Mouse (Mus musculus) heart, embryonic 12.5 days (tissue): ENCODE measurements around the gene Gad1. TPM values are rescaled to one million over a fixed set of nuclear protein-coding genes. Genes with fewer than 3 reads are reported as not detected.

Experiments used
- ATAC-seq: fragments of 200-750 bp; cut with Nextera tagmentation; 2 replicates; pipeline ENCODE4 v1.8.0; 2017; ENCODE audit warnings: moderate TSS enrichment, moderate library complexity; ENCODE audit not compliant: insufficient number of reproducible peaks, low FRiP score
- H3K27ac ChIP-seq: fragments of 300-500 bp; sonication (generic); 2 replicates; pipeline ENCODE4 v1.5.1; 2016; ENCODE audit warnings: mild to moderate bottlenecking, moderate library complexity; ENCODE audit not compliant: poor library complexity, severe bottlenecking
- H3K27me3 ChIP-seq: fragments of 300-500 bp; sonication (generic); replicated peaks from 2 replicates; pipeline ENCODE4 v1.6.1; 2016; ENCODE audit warnings: mild to moderate bottlenecking, moderate library complexity
- H3K36me3 ChIP-seq: fragments of 300-500 bp; sonication (generic); 2 replicates; pipeline ENCODE4 v1.6.1; 2016; ENCODE audit warnings: mild to moderate bottlenecking, moderate library complexity
- H3K4me1 ChIP-seq: fragments of 300-500 bp; sonication (generic); replicated peaks from 2 replicates; pipeline ENCODE4 v1.6.1; 2016; ENCODE audit warnings: mild to moderate bottlenecking
- H3K4me2 ChIP-seq: fragments of 300-500 bp; sonication (generic); 2 replicates; pipeline ENCODE4 v1.6.1; 2016; ENCODE audit warnings: mild to moderate bottlenecking, moderate library complexity
- H3K4me3 ChIP-seq: fragments of 300-500 bp; sonication (generic); 2 replicates; pipeline ENCODE4 v1.5.1; 2016; ENCODE audit warnings: mild to moderate bottlenecking
- H3K9ac ChIP-seq: fragments of 300-500 bp; sonication (generic); 2 replicates; pipeline ENCODE4 v1.6.1; 2016; ENCODE audit warnings: mild to moderate bottlenecking, moderate library complexity
- H3K9me3 ChIP-seq: fragments of 300-500 bp; sonication (generic); replicated peaks from 2 replicates; pipeline ENCODE4 v1.6.1; 2016; ENCODE audit warnings: mild to moderate bottlenecking, moderate library complexity
- WGBS: fragments of 180-500 bp; shearing (Covaris S2); methylation state at CpG from one replicate; pipeline ENCODE4 v1.1.7; 2016; 5-methylcytosine and 5-hydroxymethylcytosine counted together
- polyA plus RNA-seq: library from polyadenylated mRNA; unstranded; fragments of >200 nt; fragmentation: Nextera tagmentation; extraction: Ambion mirVana; gene quantifications from 2 replicates; pipeline ENCODE4 v1.2.1, GENCODE M21; 2016

Gad1 gene
- polyA plus RNA-seq, 1 experiment from 2014 or later: 0.33 TPM

- H3K27ac ChIP-seq: no peak overlapping the region
- no peak for ATAC-seq
- no peak overlapping the region for H3K9ac ChIP-seq
- WGBS: 80% methylated on average over 5 of the region's 5 CpGs
- no peak overlapping the region for H3K4me2 ChIP-seq
- no peaks in the 10 kb centered on the region for H3K27me3 ChIP-seq
- H3K9me3 ChIP-seq: no peaks in the 10 kb centered on the region
- no peak overlapping the region for H3K4me3 ChIP-seq
- H3K36me3 ChIP-seq: no peaks in the 10 kb centered on the region
- no peaks in the 10 kb centered on the region for H3K4me1 ChIP-seq
These were observed 40.8 kb downstream of the Gad1 start for GRCm38 (mm10) chr2:70593670-70594069.

- H3K27ac ChIP-seq: no peak overlapping the region
- H3K4me3 ChIP-seq: no peak overlapping the region
- H3K27me3 ChIP-seq: no peaks in the 10 kb centered on the region
- H3K9ac ChIP-seq: no peak overlapping the region
- no peak overlapping the region for H3K4me2 ChIP-seq
- WGBS: 63% methylated on average over 2 of the region's 2 CpGs
- no peak for ATAC-seq
- H3K36me3 ChIP-seq: no peaks in the 10 kb centered on the region
- H3K4me1 ChIP-seq: no peaks in the 10 kb centered on the region
- no peaks in the 10 kb centered on the region for H3K9me3 ChIP-seq
These were observed 43.0 kb downstream of the Gad1 start for GRCm38 (mm10) chr2:70595896-70596295.

GRCm38 (mm10) chr2:70609769-70610168, 56.9 kb downstream of the Gad1 start:
- Histone ChIP-seq H3K4me2 (no peak overlapping the region), H3K9ac (no peak overlapping the region), H3K4me3 (no peak overlapping the region), H3K4me1 (no peaks in the 10 kb centered on the region), H3K36me3 (no peaks in the 10 kb centered on the region), H3K27ac (no peak overlapping the region), H3K27me3 (no peaks in the 10 kb centered on the region), H3K9me3 (peaks cover 16% of the 10 kb centered on the region)
- 76% methylated on average over 3 of the region's 3 CpGs for WGBS
- ATAC-seq: no peak

GRCm38 (mm10) chr2:70614745-70615351, 62.0 kb downstream of the Gad1 start:
- Histone ChIP-seq H3K27ac (no peak overlapping the region), H3K9ac (no peak overlapping the region), H3K27me3 (no peaks in the 10 kb centered on the region), H3K4me1 (no peaks in the 10 kb centered on the region), H3K9me3 (0 out of 2 replicates have a peak, but pooled peaks cover 2% of the 10 kb centered on the region), H3K4me2 (no peak overlapping the region), H3K36me3 (no peaks in the 10 kb centered on the region), H3K4me3 (no peak overlapping the region)
- no peak for ATAC-seq
- WGBS: 82% methylated on average over 7 of the region's 7 CpGs

- H3K9ac ChIP-seq: no peak overlapping the region
- H3K27me3 ChIP-seq: no peaks in the 10 kb centered on the region
- no peak overlapping the region for H3K27ac ChIP-seq
- no peaks in the 10 kb centered on the region for H3K36me3 ChIP-seq
- no peak overlapping the region for H3K4me3 ChIP-seq
- no peak for ATAC-seq
- H3K4me1 ChIP-seq: no peaks in the 10 kb centered on the region
- H3K9me3 ChIP-seq: 0 out of 2 replicates have a peak, but pooled peaks cover 2% of the 10 kb centered on the region
- 69% methylated on average over 2 of the region's 2 CpGs for WGBS
- H3K4me2 ChIP-seq: no peak overlapping the region
These were observed 63.2 kb downstream of the Gad1 start for GRCm38 (mm10) chr2:70616076-70616475.

DNA sequence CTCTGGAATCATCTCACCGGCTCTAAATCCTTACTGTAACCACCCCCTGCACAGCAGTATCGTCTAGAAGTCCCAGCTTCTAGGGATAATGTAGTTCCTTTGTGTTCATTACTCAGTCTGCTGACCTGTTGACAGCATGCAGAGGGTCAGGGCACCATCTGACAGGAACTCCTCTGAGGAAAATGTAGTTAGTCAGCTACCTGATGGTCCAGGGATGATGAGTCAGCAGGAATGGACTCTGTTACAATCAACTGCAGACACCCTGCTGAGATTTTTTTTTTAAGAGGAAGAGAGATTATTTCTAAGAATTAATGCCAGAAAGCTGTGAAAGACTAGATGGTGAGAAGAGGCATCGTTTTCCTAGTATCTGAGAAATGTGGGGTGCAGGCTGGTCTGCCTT, 63.7 kb downstream of the Gad1 start:
- Histone ChIP-seq H3K9ac (no peak overlapping the region), H3K4me1 (no peaks in the 10 kb centered on the region), H3K27me3 (no peaks in the 10 kb centered on the region), H3K36me3 (no peaks in the 10 kb centered on the region), H3K27ac (no peak overlapping the region), H3K4me2 (no peak overlapping the region), H3K4me3 (no peak overlapping the region), H3K9me3 (0 out of 2 replicates have a peak, but pooled peaks cover 2% of the 10 kb centered on the region)
- ATAC-seq: no peak
- 52% methylated on average over 3 of the region's 3 CpGs for WGBS

DNA sequence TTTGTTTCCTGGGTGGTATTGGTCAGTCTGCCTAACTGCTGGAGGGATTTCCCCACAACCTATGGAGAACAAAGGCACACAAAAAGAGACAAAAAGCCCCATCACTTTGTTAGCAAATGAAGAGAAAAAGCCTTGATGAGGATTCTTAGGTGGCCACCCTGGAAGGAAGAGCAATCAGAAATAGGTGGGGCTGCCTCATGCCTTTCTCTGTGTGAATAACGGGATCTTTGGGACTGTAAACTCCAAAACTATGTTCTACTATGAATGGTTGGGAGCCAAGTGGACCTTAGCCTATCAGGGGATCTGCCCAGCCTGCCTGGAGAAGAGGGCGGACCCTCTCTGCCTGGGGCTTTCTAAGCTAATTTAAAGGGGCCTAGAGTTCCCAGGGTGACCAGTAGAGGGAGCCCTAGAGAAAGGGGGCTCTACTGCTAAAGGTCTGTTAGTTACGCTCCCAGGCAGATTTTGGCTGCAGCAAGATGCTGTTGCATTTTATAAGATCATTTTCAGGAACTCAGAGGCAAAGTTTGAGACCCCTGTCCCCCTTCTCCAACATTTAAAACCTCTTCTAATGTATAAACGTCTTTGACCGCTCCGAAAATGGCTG, 66.5 kb downstream of the Gad1 start:
- Histone ChIP-seq H3K4me3 (no peak overlapping the region), H3K36me3 (no peaks in the 10 kb centered on the region), H3K9me3 (no peaks in the 10 kb centered on the region), H3K4me1 (no peaks in the 10 kb centered on the region), H3K27ac (no peak overlapping the region), H3K27me3 (no peaks in the 10 kb centered on the region), H3K4me2 (no peak overlapping the region), H3K9ac (no peak overlapping the region)
- ATAC-seq: no peak
- 83% methylated on average over 6 of the region's 6 CpGs for WGBS

- H3K4me1 ChIP-seq: no peaks in the 10 kb centered on the region
- H3K4me3 ChIP-seq: no peak overlapping the region
- no peaks in the 10 kb centered on the region for H3K27me3 ChIP-seq
- no peak overlapping the region for H3K9ac ChIP-seq
- no peaks in the 10 kb centered on the region for H3K36me3 ChIP-seq
- no peak overlapping the region for H3K4me2 ChIP-seq
- 22% methylated on average over 6 of the region's 6 CpGs for WGBS
- no peak overlapping the region for H3K27ac ChIP-seq
- no peaks in the 10 kb centered on the region for H3K9me3 ChIP-seq
- no peak for ATAC-seq
These were observed 67.4 kb downstream of the Gad1 start for GRCm38 (mm10) chr2:70620225-70620624.

DNA sequence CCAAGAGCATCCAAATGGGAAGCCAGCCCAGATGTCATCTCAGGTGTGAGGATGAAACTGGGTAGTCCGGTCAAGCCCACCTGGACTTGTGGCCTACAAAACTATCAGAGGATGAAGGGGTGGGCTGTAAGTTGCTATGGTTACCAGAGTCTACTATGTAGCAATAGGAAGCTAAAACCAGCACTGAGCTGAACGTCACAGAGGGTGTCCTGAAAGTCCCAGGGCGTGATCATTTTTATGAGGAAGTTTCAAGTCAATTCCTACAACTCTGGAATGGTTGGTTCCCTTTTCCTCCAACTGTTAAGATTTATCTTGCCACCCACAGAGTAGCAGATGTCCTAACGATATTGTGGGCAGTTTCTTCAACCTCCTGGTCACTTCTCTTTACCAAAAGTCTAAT, 69.4 kb downstream of the Gad1 start:
- no peak overlapping the region for H3K27ac ChIP-seq
- H3K9ac ChIP-seq: no peak overlapping the region
- no peaks in the 10 kb centered on the region for H3K27me3 ChIP-seq
- H3K4me2 ChIP-seq: no peak overlapping the region
- H3K9me3 ChIP-seq: no peaks in the 10 kb centered on the region
- no peaks in the 10 kb centered on the region for H3K36me3 ChIP-seq
- no peak overlapping the region for H3K4me3 ChIP-seq
- no peaks in the 10 kb centered on the region for H3K4me1 ChIP-seq
- no peak for ATAC-seq
- WGBS: 66% methylated on average over 4 of the region's 4 CpGs

GRCm38 (mm10) chr2:70625761-70626160, 72.9 kb downstream of the Gad1 start:
- H3K4me2 ChIP-seq: no peak overlapping the region
- H3K36me3 ChIP-seq: no peaks in the 10 kb centered on the region
- H3K4me3 ChIP-seq: no peak overlapping the region
- no peaks in the 10 kb centered on the region for H3K27me3 ChIP-seq
- H3K4me1 ChIP-seq: peaks cover 10% of the 10 kb centered on the region; the same call in 1 of the 2 replicates
- no peak overlapping the region for H3K27ac ChIP-seq
- H3K9ac ChIP-seq: no peak overlapping the region
- no peak for ATAC-seq
- H3K9me3 ChIP-seq: no peaks in the 10 kb centered on the region
- 58% methylated on average over 7 of the region's 7 CpGs for WGBS

- Histone ChIP-seq H3K27me3 (no peaks in the 10 kb centered on the region), H3K4me3 (no peak overlapping the region), H3K4me2 (no peak overlapping the region), H3K9ac (no peak overlapping the region), H3K4me1 (peaks cover 10% of the 10 kb centered on the region; the same call in 1 of the 2 replicates), H3K36me3 (no peaks in the 10 kb centered on the region), H3K27ac (no peak overlapping the region), H3K9me3 (no peaks in the 10 kb centered on the region)
- 83% methylated on average over 12 of the region's 12 CpGs for WGBS
- ATAC-seq: no peak
These were observed 75.5 kb downstream of the Gad1 start for GRCm38 (mm10) chr2:70628397-70628796.
